Mouse (Mus musculus) testis, adult 2 months (tissue): ENCODE results near the gene Rbms1.

Source experiments
- CTCF ChIP-seq: fragments of 200-500 bp; IDR thresholded peaks from 2 replicates; pipeline ENCODE4 v1.5.1; 2012; ENCODE audit warnings: low read depth, mild to moderate bottlenecking, inconsistent platforms, low read length, moderate library complexity; ENCODE audit not compliant: control insufficient read depth, insufficient read depth, insufficient replicate concordance
- POLR2A ChIP-seq: fragments of 200-500 bp; IDR thresholded peaks from 2 replicates; pipeline ENCODE4 v1.6.1; 2012; ENCODE audit warnings: low read depth, mild to moderate bottlenecking, inconsistent platforms, low read length, moderate library complexity; ENCODE audit not compliant: control insufficient read depth

DNA sequence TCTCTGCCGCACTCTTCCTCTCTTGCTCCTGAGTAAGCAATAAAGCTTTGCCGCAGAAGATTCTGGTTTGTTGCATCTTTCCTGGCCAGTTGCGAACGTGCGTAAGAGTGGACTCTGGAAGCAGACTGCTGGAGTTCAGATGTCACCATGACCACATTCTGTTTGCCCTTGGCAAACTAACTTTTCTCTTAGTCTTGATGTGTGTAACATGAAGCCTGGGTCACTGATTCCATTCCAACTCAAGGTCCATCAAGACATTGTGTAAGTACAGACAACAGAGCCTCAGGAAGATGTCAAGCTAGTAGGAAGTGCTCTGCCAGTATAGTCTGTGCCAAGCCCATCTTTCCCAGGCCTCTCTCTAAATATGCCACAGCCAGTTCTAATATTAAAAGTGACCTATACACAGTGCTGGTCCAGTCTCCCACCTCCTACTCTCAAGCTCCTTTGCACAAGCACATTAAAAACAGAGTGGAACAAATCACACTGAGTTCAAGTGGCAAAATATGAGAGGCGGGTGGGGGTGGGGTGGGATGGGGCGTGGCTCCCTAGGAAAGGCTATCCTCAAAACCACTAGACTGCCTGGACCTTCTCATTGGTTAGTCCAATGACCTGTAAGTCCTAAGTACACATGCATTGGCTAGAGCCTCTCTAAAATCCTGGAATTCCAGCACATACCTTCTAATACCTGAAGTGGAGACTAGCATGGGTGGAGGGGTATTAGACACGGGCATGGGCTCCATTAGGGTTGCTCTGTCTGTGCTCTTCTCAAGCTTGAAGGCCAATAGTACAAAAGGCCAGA, 99.9 kb downstream of the Rbms1 start:
- TF ChIP-seq CTCF, result no peak
- TF ChIP-seq POLR2A, result no peak
